Mouse (Mus musculus): ENCODE measurements around the gene Aldh16a1. TPM values are rescaled to one million over a fixed set of nuclear protein-coding genes. Genes with fewer than 3 reads are reported as not detected.

Aldh16a1 gene
- polyA plus RNA-seq, 1 experiment, result 97.2 TPM

DNA sequence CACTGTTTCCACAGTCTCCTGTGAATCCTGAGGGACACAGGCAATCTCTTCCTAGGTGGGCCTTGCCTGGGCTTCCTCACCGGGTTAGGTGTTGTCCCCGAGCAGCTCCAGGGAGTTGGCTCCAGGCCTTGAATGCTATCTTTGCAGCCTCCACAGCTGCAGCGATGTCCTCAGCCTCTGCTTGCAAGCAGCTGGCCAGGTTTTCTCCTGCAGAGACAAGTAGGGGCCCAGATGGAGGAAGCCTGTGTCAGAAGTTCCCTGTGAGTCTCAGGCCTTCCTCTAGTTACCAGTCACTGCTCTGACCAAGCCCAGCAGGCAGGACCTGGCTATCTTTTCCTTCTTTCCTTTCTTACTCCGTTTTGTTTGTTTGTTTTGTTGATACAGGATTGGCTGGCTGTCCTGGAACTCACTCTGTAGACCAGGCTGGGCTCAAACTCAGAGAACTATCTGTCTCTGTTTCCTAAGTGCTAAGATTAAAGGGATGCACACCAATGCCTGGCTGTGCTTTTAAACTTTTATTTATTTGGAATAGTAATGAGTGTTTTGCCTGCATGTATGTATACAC is 5.8 kb downstream of the Aldh16a1 start:
- DNase-seq, result no peak
- TF ChIP-seq POLR2A (IDR thresholded peaks at IDR 0.05; ENCODE audit: control insufficient read depth, extremely low read depth, insufficient read depth, low read length, poor library complexity) (no peak), CTCF (IDR thresholded peaks at IDR 0.05; ENCODE audit: borderline replicate concordance, control insufficient read depth, extremely low read depth, insufficient read depth, low read length, poor library complexity) (no peak)
- Histone ChIP-seq H3K27me3 (ENCODE audit: control insufficient read depth, insufficient read depth, low read length) (no peaks in the 10 kb centered on the region), H3K4me1 (replicated peaks; ENCODE audit: control insufficient read depth, insufficient read depth, low read length) (peaks cover 1% of the 10 kb centered on the region), H3K36me3 (ENCODE audit: control insufficient read depth, insufficient read depth, low read length) (no peaks in the 10 kb centered on the region), H3K4me3 (ENCODE audit: control insufficient read depth, insufficient read depth, low read length) (no peak overlapping the region), H3K27ac (ENCODE audit: control insufficient read depth, insufficient read depth, low read length) (no peak overlapping the region)
- 84% methylated on average over 4 of the region's 4 CpGs for WGBS

- Histone ChIP-seq H3K27ac (ENCODE audit: control insufficient read depth, insufficient read depth, low read length) (no peak overlapping the region), H3K27me3 (ENCODE audit: control insufficient read depth, insufficient read depth, low read length) (no peaks in the 10 kb centered on the region), H3K4me3 (ENCODE audit: control insufficient read depth, insufficient read depth, low read length) (no peak overlapping the region), H3K36me3 (ENCODE audit: control insufficient read depth, insufficient read depth, low read length) (no peaks in the 10 kb centered on the region), H3K4me1 (replicated peaks; ENCODE audit: control insufficient read depth, insufficient read depth, low read length) (peaks cover 2% of the 10 kb centered on the region)
- no peak for DNase-seq
- TF ChIP-seq POLR2A (IDR thresholded peaks at IDR 0.05; ENCODE audit: control insufficient read depth, extremely low read depth, insufficient read depth, low read length, poor library complexity) (no peak), CTCF (IDR thresholded peaks at IDR 0.05; ENCODE audit: borderline replicate concordance, control insufficient read depth, extremely low read depth, insufficient read depth, low read length, poor library complexity) (no peak)
- WGBS, result 99% methylated on average over 11 of the region's 11 CpGs
Observed at GRCm38 (mm10) chr7:45147899-45148298, 6.5 kb downstream of the Aldh16a1 start.

- Histone ChIP-seq H3K4me3 (ENCODE audit: control insufficient read depth, insufficient read depth, low read length) (no peak overlapping the region), H3K4me1 (replicated peaks; ENCODE audit: control insufficient read depth, insufficient read depth, low read length) (peaks cover 8% of the 10 kb centered on the region), H3K27ac (ENCODE audit: control insufficient read depth, insufficient read depth, low read length) (no peak overlapping the region), H3K36me3 (ENCODE audit: control insufficient read depth, insufficient read depth, low read length) (no peaks in the 10 kb centered on the region), H3K27me3 (ENCODE audit: control insufficient read depth, insufficient read depth, low read length) (no peaks in the 10 kb centered on the region)
- WGBS, result 97% methylated on average over 11 of the region's 11 CpGs
- TF ChIP-seq CTCF (IDR thresholded peaks at IDR 0.05; ENCODE audit: borderline replicate concordance, control insufficient read depth, extremely low read depth, insufficient read depth, low read length, poor library complexity) (no peak), POLR2A (IDR thresholded peaks at IDR 0.05; ENCODE audit: control insufficient read depth, extremely low read depth, insufficient read depth, low read length, poor library complexity) (no peak)
- DNase-seq, result no peak
Observed at GRCm38 (mm10) chr7:45147267-45147666, 7.1 kb downstream of the Aldh16a1 start.

- H3K27me3 ChIP-seq (ENCODE audit: control insufficient read depth, insufficient read depth, low read length), result no peaks in the 10 kb centered on the region
- WGBS, result 99% methylated on average over 8 of the region's 8 CpGs
- no peaks in the 10 kb centered on the region for H3K36me3 ChIP-seq (ENCODE audit: control insufficient read depth, insufficient read depth, low read length)
- no peak for DNase-seq
- no peak overlapping the region for H3K4me3 ChIP-seq (ENCODE audit: control insufficient read depth, insufficient read depth, low read length)
- peaks cover 22% of the 10 kb centered on the region for H3K4me1 ChIP-seq (replicated peaks; ENCODE audit: control insufficient read depth, insufficient read depth, low read length)
- no peak overlapping the region for H3K27ac ChIP-seq (ENCODE audit: control insufficient read depth, insufficient read depth, low read length)
- no peak for TF ChIP-seq CTCF (IDR thresholded peaks at IDR 0.05; ENCODE audit: borderline replicate concordance, control insufficient read depth, extremely low read depth, insufficient read depth, low read length, poor library complexity)
- no peak for TF ChIP-seq POLR2A (IDR thresholded peaks at IDR 0.05; ENCODE audit: control insufficient read depth, extremely low read depth, insufficient read depth, low read length, poor library complexity)
Observed at GRCm38 (mm10) chr7:45145460-45145859, 8.9 kb downstream of the Aldh16a1 start.

- Histone ChIP-seq H3K27me3 (ENCODE audit: control insufficient read depth, insufficient read depth, low read length) (no peaks in the 10 kb centered on the region), H3K36me3 (ENCODE audit: control insufficient read depth, insufficient read depth, low read length) (no peaks in the 10 kb centered on the region), H3K4me3 (ENCODE audit: control insufficient read depth, insufficient read depth, low read length) (no peak overlapping the region), H3K4me1 (replicated peaks; ENCODE audit: control insufficient read depth, insufficient read depth, low read length) (peaks cover 31% of the 10 kb centered on the region), H3K27ac (ENCODE audit: control insufficient read depth, insufficient read depth, low read length) (no peak overlapping the region)
- TF ChIP-seq CTCF (IDR thresholded peaks at IDR 0.05; ENCODE audit: borderline replicate concordance, control insufficient read depth, extremely low read depth, insufficient read depth, low read length, poor library complexity) (no peak), POLR2A (IDR thresholded peaks at IDR 0.05; ENCODE audit: control insufficient read depth, extremely low read depth, insufficient read depth, low read length, poor library complexity) (no peak)
- DNase-seq, result no peak
- WGBS, result 97% methylated on average over 13 of the region's 13 CpGs
Observed at GRCm38 (mm10) chr7:45144368-45145174, 9.8 kb downstream of the Aldh16a1 start.

DNA sequence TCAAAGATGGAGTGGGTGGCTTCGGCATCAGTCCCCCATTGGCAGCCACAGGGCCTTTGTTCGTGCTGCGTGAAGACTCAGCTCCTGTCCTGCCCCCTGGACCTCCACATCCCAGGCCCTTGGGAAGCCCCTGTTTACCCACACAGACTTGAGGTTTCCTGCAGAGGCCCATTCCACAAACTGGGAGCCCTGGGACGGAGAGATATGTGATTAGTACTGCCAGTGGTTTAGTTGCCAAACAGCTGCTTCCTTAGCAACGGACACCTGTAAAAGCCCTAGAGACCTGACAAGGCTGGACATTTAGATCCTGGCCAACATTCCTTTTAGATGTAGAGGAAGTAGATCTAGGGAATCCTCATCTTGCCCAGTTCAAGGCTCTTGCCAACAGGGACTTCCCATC is 12.5 kb downstream of the Aldh16a1 start:
- Histone ChIP-seq H3K27me3 (ENCODE audit: control insufficient read depth, insufficient read depth, low read length) (no peaks in the 10 kb centered on the region), H3K4me1 (replicated peaks; ENCODE audit: control insufficient read depth, insufficient read depth, low read length) (peaks cover 45% of the 10 kb centered on the region), H3K4me3 (ENCODE audit: control insufficient read depth, insufficient read depth, low read length) (no peak overlapping the region), H3K27ac (ENCODE audit: control insufficient read depth, insufficient read depth, low read length) (peak overlapping the region; percentile 65; the same call in 1 of the 2 replicates), H3K36me3 (ENCODE audit: control insufficient read depth, insufficient read depth, low read length) (no peaks in the 10 kb centered on the region)
- WGBS, result 65% methylated on average over 5 of the region's 5 CpGs
- no peak for DNase-seq
- no peak for TF ChIP-seq POLR2A (IDR thresholded peaks at IDR 0.05; ENCODE audit: control insufficient read depth, extremely low read depth, insufficient read depth, low read length, poor library complexity)
- no peak for TF ChIP-seq CTCF (IDR thresholded peaks at IDR 0.05; ENCODE audit: borderline replicate concordance, control insufficient read depth, extremely low read depth, insufficient read depth, low read length, poor library complexity)
